Mouse (Mus musculus) embryo, embryonic 11.5 days (tissue): Measurements from ENCODE around the gene Cd3d.
A peak's percentile ranks its signal among the peaks of the same experiment; 100 is the strongest.
"Not testable (repeated sequence)": the region's sequence is repeated elsewhere in the genome, so short reads cannot be mapped to it uniquely, and the experiment has no call there.

Source experiments
- DNase-seq: peaks from one replicate; pipeline ENCODE4 v3.0.0-alpha.2; 2012; ENCODE audit warnings: low read depth, low spot score

Cd3d gene

GRCm38 (mm10) chr9:44981676-44982075 lies at the start of gene Cd3d:
TSS of gene Cd3d (plus strand) at chr9:44981786.
- no peak for DNase-seq

DNA sequence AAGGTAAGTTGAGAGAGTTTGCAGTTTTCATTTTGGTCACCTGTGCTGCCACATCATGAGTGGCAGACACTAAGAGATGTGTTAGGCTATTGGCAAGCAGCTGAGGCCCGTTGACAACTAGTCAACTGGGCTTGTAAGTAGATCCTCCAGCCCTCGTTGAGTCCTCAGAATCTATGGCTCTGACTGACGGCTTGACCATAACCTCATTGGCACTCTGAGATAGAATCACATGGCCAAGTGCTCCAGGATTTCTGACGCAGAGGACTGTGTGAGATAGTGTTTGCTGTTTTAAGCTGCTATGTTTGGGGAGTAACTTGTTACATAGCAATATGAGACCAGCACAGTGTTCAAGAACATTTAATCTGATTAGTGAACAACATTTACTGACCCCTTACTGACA lies 39.8 kb upstream of the Cd3d start:
- DNase-seq = no peak

DNA sequence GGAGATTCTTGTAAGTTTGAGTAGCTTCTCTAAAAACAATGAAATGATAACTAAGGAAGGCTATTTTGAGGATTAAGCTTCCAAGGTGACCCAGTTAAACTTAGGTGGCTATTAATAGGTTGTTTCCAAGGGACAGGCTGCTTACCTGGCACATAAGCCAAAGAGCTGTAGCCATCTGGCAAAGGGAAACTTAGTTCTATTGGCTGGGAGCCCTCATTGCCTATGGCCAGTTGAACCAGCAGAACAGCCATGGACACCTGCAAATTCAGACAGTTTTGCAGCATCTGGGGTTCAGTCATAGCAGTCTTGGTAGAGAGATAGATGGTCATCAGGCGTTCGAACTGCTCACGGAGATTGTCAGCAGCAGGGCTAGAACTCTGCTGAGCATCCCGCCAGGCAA lies 39.2 kb upstream of the Cd3d start:
- DNase-seq = no peak

DNA sequence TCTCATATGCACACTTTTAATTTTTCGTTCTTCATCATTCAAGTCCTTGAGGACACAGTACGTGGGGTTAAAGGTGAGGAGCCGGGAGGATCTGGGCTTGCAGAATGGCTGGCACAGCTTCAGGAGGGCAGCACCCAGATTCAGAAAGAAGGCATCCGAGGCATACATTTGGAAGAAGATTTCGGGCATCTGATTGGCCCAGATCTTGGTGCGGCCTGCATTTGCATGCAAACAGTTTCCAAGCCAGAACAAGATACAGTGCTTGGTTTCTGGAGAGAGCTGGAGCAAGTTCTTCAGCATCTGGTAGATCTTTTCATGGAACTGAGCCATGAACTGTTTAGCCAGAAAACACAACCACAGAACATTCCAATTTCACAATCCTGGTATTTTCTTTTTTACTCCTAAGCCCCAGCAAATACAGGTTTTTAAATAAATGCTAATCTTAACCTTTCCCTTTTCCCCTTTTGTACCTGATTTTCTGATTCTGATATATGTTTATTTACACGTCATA lies 35.3 kb upstream of the Cd3d start:
- DNase-seq = no peak

DNA sequence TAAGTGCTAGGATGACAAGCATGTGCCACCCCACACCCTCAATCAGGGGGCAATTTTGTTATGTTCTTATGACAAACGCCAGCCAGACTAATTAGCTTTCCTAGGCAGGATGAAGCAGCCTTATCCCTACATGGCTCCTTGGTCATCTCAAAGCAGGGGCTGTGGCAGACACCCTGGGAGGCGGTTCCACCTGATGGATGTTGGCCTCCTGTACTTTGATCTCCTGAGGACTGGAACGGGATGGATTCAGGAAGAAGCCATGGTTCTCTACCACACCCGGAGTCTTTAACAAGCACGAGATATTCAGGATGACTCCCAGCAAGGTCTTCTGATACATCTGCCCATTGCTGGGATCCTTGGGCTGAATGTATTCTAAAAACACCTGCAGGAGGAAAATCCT lies 33.8 kb upstream of the Cd3d start:
- no peak for DNase-seq

DNA sequence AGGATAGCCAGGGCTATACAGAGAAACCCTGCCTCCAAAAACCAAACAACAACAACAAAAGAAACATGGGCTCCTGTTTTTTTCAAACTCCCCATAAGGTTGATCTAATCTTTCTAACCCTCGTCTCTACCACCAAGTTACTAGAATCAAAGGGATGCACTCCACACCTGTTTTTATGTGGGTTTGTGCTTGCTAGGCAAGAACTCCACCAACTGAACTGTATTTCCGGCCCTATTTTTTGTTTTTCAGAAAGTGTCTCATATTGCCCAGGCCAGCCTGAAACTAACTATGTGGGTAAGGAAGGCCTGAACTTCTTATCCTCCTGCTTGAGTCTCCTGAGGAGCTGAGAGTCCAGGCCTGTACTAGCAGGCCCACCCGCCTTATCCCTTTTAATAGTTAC lies 27.2 kb upstream of the Cd3d start:
- DNase-seq = no peak

DNA sequence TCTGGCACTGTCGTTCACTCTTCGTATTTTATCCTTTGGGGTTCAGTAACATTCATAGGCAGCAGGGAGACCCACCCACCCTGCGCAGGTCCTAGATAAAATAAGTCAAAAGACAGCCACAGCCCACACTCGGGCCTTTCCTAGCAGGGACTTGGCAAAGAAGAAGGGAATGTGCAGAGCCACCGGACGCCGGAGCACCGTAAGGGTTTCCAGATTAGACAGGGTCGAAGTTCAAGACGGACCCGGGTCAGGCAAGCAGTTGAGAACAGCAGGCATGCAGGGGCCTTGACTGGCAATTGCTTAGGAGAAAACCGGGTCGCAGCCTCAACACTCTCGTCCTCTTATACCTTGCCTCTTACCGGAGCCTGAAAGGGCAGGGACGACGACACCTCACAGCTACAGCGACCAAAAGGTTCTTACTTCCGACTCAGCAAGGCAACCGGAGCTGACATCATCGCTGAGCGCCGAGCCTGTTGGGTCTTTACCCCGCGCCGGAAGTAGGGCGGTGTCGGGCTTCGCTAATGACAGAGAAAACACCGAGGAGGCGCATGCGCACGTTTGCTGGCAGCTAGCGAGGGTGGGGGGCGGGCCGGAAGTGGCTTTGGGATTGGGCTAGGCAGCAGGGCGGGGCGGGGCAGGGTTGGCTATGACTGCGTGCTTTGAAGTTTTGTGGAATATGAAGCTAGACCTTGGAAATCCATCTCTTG lies 16.3 kb upstream of the Cd3d start, which contains the start of gene Ube4a:
Gene Ube4a (minus strand): TSS at position 475 of the 707 bp plus-strand sequence.
- DNase-seq = peak; percentile 100

DNA sequence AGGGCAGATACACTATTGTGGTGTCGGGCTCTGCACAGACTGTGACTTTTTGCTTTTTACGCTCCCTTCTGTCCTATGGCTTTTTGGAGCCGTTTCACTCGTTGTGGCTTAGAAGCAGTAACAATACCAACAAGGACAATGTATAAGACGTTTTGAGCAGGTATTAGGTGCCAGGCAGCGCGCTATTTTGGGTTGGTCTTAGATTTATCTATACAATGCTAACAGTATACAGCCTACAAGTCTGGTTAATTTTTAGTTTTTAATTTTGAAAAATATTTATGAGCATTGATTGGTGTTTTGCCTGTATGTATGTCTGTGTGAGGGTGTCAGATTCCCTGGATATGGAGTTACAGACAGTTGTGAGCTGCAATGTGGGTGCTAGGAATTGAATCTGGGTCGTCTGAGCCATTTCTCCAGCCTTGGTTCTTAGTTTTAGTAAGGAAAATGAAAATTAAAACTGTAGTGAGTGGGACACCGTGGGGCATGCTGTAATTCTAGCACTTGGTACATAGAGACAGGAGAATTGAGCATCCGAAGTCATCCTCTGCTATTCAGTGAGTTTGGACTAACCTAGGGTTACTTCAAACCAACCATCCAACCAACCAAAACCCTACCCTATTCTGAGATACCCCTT lies 15.6 kb upstream of the Cd3d start:
- DNase-seq = no peak

GRCm38 (mm10) chr9:44966815-44967242 lies 14.8 kb upstream of the Cd3d start:
- peak; percentile 60 for DNase-seq

DNA sequence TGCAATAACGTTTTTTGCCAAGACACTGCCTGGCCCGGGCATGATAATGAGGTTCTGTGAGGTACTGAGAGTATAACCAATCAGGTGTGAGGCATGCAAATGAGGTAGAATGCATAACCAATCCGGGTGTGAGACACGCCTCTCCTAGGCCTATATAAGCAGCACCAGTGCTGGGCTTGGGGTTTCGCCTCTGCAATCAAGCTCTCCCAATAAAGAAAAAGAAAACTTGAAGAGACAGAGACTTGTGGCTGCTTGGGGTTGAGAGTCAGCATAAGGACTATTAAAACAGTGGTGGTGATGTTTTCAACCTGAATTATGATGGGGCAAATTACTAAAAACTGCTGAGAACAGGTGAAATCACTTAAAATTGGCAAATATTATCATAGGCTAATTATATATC lies 13.8 kb upstream of the Cd3d start:
- DNase-seq = not testable (repeated sequence)

DNA sequence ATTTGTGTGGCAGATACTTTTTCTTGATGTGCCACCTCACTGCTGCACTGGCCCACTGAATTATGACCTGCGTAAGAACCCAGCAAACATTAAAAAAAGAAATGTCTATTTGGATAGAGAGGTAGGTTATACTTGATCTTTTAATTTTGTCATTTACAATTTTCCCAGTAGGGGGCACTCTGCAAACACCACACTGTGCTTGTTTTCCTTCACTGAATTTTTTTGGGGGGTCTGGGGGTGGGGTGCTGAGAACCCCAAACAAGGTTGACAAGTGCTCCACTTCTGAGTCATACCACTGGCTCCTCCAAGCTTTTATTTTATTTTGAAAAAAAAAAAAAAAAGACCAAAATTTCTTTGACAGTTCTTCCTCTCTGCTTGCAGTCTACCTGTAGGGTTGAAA lies 12.1 kb upstream of the Cd3d start:
- DNase-seq = no peak

DNA sequence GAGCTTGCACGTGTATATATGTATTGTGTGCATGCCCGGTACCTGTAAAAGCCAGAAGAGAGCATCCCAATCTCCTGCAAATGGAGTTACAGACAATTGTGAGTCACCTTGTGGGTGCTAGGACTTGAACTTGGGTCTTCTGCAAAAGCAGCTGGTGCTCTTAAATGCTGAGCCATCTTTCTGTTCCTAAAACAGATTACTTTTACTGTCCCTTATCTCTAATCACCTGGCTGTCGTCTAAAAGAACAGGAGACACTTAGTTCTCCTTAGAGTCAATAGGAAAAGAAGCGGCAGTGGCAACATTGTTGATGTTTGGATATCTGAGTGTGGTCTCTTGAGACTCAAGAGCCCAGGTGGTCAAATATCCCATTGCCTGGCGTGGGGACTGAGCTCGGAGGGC lies 3.8 kb upstream of the Cd3d start:
- no peak for DNase-seq

- no peak for DNase-seq
These were observed 1.8 kb upstream of the Cd3d start for GRCm38 (mm10) chr9:44979806-44980205.

GRCm38 (mm10) chr9:44980242-44980641 lies 1.3 kb upstream of the Cd3d start, which contains the start of gene Cd3g:
TSS of gene Cd3g (minus strand) at chr9:44980431.
- DNase-seq = no peak

GRCm38 (mm10) chr9:44981104-44981503 lies 482 bp upstream of the Cd3d start:
- no peak for DNase-seq

DNA sequence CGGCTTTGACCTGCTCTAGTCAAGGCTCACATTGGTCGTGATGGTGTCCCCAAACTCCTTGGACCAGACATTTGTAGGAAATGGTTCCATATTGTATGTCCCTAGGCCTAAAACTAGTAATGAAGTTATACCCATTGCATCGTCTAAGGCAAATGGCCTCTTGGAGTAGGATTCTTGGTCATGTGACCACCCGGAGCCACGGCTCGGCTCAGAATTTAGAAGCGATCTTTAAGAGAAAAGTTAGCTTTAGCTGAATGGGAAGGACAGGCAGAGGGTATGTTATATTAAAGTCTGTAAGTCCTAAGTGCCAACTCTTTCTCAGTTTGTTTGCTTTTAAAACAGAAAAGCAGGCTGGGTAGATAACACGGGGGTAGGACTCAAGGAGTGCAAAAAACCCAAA lies 495 bp downstream of the Cd3d start:
- no peak for DNase-seq

- no peak for DNase-seq
These were observed 945 bp downstream of the Cd3d start for GRCm38 (mm10) chr9:44982531-44982930.

DNA sequence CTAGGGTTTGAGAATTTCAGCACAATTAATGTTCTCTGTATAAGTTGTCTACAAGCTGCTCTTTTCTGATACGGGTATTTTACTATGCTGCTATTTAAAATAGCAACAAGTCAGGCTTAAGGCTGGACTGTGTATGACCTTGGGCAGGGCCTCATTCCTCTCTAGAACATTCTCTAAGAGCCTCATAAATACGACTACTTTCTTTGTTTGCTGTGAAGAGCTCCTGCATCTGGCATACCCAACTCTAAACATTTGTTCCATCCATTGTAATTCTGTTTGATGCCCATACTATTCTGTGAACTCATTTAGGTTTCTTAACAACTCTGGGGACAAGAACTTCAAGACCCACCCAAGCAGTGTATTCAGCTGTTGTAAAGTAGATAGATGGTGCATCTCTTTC lies 1.4 kb downstream of the Cd3d start:
- DNase-seq = no peak

DNA sequence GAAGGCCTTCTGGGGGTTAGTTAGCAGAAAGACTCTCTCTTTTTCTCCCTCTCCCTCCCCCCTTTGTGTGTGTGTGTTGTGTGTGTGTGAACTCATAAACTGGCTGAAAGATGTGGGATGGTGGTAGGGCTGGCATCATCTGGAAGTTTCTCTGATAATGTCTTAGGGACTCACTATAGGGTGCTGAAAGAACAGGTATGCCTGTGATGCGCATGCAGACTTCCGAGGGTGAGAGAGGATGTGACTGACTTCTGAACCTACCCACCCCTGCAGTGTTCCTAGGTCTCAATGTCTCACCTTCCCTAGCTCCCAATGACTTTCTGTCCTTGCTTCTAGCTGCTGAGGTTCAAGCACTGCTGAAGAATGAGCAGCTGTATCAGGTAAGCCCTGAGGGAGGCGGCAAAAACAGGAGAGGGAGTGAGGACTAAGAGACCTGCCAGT lies 4.2 kb downstream of the Cd3d start:
- no peak for DNase-seq

- no peak for DNase-seq
These were observed 4.7 kb downstream of the Cd3d start for GRCm38 (mm10) chr9:44986242-44986781.

DNA sequence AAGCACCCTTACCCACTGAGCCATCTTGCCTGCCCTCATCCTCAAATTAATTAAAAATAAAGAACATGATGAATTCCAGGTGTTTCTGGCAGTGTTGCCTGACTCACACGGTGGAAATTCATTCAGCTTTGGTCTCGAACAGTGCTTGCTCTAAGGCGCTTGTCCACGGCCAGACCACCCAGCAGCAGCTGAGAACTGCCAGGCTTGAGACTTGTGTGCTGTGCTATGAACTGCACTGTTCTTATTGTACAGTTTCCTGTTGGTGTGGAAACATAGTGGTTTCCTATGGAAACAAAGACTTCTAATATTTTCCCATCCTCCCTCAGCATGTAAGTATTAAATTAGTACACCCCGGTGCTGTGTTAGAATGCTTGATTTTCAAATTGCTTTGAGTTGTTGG lies 5.4 kb downstream of the Cd3d start:
- DNase-seq = no peak

DNA sequence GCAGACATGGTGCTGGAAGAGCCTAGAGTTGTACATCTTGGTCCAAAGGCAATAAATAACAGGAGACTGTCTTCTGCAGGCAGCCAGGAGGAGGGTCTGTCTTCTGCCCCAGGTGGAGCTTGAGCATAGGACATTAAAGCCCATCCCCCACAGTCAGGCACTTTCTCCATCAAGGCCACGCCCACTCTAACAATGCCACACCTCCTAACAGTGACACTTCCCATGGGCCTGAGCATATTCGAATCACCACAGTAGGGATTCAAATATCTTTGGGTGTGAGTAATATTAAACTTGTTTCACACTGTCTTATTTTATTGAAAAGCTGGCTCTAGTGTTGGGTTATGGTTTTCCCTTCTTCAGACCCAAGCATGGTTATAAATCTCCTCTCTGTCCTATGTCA lies 10.2 kb downstream of the Cd3d start:
- no peak for DNase-seq

GRCm38 (mm10) chr9:44992271-44992670 lies 10.7 kb downstream of the Cd3d start:
- no peak for DNase-seq
